Mouse (Mus musculus): ENCODE results near the gene Afdn. TPM values are rescaled to one million over a fixed set of nuclear protein-coding genes. Genes with fewer than 3 reads are reported as not detected.
A peak's percentile ranks its signal among the peaks of the same experiment; 100 is the strongest.
"Not testable (repeated sequence)": the region's sequence is repeated elsewhere in the genome, so short reads cannot be mapped to it uniquely, and the experiment has no call there.

Afdn gene
- total RNA-seq, 2 experiments from 2014 or later, result 67.3 to 109 TPM

DNA sequence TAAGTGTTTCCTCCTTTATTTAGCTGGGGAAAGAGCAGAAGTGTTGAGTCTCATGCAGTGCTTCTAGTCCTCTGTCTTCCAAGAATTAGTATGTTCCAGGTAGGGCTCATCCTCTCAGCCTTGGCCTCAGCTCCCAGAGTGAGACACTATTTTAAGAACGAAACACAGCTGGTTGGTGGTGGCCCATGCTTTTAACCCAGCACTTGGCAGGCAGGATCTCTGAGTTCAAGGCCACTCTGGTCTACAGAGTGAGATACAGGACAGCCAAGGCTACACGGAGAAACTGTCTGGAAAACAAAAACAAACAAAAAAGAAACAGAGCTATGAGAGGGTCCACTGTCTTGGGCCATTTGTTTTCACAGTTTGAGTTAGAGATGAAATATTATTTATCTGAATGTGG, 17.3 kb downstream of the Afdn start:
- peak; percentile 31 to 37 for DNase-seq

DNA sequence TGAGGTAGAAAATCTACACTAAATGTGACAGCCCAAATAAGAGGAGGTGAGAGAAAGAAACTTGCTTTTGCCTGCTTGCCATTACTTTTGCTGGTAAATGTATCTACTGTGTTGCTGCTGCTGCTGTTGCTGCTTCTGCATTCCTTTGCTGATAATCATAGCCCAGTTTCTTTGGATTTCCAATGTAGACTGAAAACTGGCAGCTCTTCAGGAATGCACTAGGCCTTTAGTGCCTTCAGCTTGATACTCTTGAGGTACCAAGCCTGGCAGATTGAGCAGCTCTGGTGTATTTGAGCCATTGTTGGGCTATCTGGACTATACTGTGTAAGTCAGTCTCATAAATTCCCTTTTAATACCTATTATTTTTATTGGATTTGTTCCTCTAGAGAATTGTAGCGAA, 18.5 kb downstream of the Afdn start:
- DNase-seq, result no peak

DNA sequence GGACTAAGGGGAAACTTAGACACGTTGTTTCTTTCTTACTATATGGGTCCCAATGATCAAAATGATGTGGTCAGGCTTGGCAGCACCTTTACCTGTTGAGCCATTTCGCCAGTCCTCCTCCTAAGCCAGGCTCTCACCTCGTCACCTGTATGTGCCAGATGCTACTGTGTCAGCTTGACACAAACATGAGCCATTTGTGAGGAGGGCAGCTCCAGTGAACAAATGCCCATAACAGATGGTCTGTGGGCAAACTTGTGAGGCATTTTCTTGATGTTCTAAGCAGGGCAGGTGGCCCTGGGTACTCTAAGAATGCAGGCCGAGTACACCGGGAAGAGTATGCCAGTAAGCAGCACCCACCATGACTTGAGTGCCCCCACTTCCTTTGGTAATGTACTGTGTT, 21.6 kb downstream of the Afdn start:
- DNase-seq, result no peak

DNA sequence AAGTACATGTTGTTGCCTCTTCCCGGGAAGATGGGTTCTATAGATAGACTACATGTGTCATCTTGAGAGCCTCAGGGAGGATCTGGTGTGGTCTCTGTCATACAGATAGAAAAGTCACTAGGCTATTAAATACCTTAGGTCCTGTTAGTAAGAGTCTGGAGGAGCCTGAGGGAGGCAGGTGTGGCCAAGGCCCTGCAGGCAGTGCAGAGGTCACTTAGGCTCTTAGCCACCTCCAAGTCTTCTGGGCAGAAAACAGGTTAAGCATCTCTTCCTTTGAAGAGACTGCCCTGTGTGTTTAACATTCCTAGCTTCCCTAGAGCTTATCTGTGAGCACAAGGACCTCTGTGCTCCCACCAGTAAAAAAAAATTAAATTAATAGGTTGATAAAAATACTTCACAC, 23.1 kb downstream of the Afdn start:
- DNase-seq, result no peak

DNA sequence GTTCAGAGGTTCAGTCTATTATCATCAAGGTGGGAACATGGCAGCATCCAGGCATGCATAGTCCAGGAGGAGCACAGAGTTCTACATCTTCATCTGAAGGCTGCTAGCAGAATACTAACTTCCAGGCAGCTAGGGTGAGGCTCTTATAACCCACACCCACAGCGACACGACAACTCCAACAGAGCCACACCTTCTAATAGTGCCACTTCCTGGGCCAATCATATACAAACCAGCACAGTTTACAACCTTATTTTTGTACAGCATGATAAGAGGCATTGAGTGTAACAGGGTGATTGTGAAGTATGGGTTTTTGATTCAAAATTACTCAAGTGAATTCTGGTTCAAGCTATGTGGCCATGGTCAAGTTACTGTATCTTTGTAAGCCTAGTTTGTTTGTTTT, 29.7 kb downstream of the Afdn start:
- DNase-seq, result not testable (repeated sequence)

DNA sequence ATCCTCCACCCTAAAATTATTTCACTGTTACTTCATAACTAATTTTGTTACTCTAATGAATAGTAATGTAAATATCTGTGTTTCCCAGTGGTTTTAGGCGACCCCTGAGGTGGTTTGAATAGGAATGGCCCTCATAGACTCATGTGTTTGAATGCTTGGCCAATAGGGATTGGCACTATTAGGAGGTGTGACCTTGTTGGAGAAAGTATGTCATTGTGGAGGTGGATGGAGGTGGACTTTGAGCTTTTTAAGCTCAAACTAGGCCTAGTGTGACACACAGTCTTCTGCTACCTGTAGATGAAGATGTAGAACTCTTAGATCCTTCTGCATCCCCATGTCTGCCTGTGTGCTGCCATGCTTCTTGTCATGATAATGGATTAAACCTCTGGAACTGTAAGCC, 37.4 kb downstream of the Afdn start:
- DNase-seq, result no peak

DNA sequence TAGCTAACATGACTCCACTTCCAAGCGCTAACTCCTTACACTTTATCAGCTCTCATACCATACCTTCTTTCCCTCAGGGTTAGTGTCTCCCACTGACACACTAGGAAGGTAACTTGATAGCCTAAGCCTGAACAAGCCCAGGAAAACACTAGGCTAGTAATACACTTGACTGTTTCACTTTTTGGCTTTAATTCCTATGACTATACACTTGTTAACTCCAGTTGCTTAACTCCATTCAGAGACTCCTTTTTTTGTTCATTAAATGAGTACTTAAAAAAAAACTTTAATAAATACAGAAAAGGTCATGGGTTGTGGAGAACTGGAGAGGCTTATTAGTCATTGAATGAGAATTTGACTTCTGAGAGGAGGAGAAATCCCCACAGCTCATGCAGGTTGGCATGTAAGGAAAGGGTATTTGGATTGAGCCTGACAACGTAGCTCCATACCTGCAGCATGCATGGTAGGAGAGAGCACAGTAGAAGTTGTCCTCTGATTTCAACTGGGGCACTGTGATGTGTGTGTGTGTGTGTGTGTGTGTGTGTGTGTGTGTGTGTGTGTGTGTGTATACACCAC, 42.6 kb downstream of the Afdn start:
- DNase-seq, result no peak

DNA sequence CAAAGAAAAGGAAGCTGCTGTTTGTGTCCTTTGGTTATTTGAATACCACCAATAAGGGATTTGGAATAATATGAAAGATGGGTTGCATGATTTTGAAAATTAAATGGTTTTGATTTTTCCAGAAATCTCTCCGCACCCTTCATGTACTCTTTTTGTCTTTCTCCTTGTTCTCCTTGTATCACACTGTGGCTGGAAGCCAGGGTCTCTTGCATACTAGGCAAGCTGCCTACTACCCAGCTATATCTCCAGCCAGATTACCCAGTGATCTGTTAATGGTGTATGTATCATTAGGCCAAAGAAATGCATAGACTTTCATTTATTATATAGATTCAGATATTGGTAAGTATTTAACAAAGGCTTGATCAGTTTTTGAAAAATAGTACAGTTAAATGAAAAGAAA, 45.7 kb downstream of the Afdn start:
- DNase-seq, result no peak

DNA sequence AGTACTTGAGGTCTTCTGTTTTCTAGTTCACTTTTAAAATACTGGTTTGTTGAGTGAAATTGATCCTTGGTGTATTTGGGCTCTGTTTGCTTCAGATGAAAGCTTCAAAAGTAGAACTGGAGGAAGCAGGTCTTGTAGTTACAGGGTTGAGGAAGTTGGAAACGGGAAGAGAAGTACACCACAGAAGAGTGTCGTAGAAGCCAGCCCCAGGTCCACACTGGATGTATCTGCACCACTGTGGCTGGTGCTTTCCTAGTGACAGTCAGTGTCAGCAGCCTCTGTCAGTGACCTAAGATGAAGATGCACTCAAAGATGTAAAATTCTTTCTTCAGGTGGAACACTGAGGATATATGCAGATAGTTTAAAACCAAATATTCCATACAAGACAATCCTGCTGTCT, 57.5 kb downstream of the Afdn start:
- no peak for DNase-seq

DNA sequence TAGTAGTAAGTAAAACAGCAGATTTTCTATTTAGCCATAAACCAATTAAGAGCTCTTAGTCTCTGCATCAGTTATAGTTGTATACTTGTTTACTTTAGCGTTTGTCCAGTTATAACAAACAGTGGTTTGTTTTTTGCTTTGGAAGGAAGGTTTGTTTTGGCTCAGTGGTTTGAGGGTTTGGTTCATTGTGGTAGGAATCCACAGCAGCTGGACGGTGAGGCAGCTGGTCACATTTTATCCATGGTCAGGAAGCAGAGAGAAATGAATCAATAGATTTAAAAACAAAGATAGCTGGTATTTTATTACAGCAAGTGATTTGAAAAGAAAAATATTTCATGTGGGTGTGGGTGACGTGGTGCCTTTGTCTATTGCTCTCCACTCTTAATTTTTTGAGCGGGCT, 59.0 kb downstream of the Afdn start:
- DNase-seq, result no peak

DNA sequence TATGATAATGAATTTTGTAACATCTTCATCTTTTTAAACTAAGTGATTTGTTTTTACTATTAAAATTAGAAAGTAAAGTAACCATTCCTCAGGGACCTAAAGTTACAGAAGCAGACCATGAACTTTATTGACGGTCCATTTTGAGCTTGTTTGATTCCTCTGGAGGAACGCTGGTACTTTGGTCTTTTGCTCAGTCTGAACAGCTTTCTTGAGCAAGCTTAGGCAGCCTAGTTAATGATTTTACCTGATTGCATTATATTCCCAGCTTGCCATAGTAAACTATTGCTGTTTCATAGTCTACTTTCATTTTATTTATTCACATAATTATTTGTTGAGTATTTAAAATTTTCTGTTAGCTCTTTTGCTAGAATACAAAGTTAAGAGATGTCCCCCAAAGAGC, 60.3 kb downstream of the Afdn start:
- DNase-seq, result no peak

DNA sequence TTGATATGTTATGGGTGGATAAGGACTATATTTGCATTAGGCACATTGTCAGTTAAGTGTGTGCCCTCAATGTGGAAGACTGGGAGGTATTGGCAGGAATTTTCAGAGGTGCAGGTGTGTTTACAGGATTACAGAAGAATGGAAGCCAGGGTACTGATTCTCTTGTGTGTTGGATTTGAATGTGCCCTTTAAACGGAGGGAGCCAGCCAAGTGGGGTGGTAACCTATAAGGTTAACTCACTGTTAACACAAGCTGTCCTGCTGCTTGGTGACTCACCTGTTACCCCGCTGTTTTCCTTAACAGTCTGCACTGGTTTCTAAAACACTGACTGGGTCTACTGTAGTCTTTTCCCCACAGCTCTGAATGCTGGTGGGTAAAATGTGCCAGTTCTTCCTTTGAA, 65.1 kb downstream of the Afdn start:
- no peak for DNase-seq

DNA sequence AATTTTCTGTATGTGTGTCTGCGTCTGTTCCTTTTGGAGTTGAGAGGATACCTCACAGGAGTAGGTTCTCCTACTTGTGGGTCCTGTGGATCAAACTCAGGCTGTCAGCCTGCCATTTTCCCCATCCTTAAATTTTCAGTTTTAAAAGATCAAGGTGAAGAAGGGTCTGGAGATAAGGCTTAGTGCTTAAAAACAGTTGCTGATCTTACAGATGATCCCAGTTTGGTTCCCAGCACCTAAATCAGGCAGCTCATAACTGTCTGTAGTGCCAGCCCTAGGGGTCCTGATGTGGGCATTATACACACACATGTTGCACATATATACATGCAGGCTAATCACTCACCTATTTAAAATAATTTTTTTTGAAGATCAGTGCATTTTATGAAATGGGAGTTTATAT, 69.9 kb downstream of the Afdn start:
- no peak for DNase-seq

DNA sequence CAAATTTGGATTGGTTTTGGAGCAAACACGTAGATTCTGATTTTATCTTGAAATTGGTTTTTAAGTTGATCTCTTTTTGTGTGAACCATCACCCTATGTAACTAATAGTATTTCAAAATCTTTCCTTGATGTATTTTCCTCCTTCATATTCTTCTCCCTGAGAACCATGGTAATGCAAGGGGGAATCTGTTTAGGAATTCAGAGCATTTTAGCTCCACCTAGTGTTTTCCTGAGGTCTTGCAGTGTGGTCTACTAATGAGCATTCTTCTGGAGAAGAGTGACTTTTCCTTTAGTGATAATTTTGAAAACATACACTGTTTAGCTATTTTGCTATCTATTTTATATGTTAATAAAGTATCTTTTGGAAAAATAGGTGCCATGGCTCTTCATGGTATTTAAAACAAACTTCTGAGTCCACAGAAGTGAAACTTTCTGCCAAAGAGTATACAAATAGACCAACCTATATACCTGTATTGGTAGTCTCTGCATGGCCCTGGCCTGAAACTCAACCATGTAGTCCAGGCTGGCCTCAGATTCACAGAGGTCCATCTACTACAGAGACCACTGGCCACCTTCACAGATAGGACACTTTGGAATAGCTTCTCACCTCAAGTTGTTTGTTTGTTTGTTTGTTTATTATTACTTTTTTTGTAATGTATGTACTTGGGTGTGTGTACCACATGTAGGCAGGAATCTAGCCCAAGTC, 70.5 kb downstream of the Afdn start:
- DNase-seq, result peak in 1 of 2 experiments; percentile 55

DNA sequence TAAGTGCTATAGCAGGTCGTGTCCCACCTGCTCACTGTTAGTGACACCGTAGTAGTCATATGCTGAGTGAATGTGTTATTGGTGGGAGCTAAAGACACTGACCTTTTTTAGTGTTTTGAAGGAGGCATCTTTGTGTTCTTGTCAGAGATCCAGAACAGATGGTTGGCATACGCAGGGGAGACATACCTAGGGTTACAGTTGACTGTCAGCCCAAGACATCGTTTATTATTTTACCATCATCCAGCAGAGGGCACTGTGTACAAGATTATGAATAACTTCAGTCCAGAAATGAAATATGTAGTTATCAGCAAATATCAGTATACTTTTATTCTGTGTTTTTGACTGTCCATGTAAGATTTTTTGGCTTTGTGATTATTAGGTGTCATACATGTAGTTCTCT, 75.5 kb downstream of the Afdn start:
- DNase-seq, result peak in 1 of 2 experiments; percentile 26

DNA sequence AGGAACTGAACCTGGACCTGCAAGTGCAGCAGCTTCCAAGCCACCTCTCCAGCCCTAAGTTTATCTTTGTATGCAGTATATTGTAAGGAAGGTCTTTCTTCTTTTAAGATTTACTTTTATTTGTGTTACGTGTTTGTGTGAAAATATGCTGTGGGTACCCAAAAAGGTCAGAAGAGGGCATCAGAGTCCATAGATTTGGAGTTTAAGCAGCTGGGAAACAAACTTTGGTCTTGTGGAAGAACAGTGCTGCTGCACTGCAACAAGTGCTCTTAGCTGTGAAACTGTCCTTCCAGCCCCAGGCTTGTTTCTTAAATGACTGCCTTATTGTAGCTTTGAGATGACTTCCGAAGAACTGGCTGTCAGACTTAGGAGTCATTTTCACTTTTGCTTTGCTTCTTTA, 89.8 kb downstream of the Afdn start:
- DNase-seq, result peak in 1 of 2 experiments; percentile 21

DNA sequence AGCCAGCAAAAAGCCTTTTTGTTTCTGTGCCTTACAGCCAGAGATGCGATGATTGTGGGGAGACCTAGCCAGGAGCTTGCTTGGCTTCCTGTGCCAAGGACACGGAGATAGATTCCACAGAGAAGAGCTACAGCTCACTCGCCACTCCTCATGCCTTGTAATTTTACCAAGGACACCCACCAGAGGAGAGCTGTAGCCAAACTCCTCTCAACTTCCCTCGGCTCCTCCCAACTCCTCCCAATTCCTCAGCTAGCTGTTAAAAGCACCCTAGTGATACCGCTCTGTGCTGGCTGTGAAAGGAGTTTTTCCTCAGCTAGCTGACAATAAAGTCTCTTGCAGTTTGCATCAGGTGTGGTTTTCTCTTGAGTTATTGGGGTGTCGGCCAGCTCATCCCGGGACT, 93.5 kb downstream of the Afdn start:
- not testable (repeated sequence) for DNase-seq

DNA sequence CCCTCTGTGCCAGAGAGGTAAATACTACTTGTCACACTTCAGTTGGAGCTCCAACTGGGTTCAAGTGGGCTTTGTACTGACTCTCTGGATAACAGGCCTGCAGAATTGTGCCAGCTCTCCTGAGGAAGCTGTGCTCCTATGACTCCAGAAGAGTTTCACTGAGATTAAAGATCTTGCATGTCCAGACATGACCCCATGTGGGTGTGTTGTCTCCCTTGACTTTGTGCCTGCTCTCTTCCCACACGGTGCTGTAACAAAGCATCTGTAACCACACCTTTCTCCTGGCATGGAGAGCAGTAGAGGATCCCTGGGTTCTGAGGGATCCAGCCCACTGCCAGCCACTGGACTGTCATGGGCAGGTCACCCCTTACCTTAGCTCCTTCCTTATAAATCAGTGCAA, 95.1 kb downstream of the Afdn start:
- no peak for DNase-seq

DNA sequence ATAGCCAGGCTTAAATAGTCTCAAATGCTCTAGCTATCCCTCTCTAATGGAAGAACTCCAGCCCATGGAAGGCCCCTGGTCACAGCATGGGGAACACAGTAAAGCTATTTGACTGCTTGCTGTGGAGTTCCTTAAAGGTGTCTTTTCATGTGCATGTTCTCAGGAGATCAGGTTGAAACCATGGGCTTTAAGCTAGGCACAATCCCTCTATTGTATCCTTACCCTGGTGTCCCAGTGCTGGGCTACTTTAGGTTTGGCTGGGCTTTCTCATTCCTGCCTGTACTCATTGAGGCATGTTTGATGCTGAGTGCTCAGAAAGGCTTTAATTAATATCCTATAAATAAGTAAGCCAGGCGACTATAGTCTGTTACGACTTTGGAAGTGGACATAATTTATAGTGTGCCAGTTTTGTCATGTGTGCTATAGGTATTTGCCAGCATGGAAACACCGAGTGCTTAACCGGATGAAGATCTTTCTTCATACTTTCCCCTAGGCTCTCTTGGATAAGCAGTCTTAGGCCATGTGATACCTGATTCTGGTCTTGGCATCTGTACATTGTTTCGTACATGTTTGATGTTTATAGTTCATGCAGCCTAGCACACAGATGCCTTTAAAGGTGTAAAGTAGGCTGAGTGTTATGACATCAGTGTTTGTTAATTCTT, 96.2 kb downstream of the Afdn start:
- DNase-seq, result no peak

DNA sequence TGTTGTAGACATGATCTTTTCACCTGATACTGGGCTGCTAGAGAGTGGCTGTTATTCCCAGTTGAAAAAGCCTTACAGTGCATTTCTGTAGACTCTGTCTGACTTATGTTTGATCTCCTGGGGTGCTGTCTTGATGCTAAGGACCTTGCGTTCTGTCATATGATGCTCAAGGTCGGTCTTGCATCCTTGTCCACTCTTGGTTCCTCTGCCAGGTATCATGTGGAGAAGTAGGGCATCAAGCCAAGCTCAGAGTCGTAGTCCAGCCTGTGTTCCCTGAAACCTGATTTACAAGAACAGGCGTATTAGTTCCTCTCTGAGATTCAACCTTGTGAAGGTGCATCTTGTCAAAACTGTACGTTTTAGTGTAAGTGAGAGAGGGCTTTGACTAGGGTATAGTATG, 105.0 kb downstream of the Afdn start:
- DNase-seq, result no peak

DNA sequence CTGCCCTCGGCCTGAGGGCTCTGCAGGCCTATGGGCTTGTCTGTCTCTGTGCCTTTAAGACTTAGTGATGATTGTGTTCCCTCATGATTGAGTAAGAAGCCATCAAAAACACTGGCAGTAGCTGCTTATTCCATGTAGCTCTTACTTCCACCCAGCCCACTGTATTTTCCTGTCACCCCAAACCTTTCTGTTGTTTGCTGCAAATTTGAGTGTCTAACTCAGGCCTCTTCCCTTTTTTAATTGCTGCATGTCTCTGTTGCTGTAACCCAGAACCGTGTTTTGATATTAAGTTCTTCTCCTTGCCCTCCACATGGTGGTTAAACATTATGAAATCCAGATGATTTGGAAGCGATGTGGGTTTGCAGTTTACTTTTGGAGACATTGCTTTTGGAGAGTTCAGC, 106.6 kb downstream of the Afdn start:
- no peak for DNase-seq

DNA sequence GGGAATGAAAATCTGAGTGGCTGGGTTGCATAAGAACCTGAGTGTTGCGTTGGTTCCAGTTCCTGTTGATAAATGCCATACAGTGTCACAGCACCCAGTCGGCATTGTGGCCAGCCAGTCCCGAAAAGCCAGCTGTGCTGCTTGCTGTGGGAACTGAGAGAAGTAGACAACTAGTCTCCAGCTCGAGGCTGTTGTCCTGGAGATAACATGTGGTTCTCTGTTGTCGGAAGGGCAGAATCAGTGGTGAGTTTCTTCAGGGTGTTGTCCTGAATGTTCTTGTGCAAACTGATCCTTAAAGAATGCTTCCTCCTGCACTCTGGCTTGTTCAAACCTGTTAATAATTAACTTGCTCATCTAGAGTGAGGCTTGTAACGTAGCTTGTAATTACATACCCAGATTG, 107.1 kb downstream of the Afdn start:
- peak; percentile 13 to 20 for DNase-seq

DNA sequence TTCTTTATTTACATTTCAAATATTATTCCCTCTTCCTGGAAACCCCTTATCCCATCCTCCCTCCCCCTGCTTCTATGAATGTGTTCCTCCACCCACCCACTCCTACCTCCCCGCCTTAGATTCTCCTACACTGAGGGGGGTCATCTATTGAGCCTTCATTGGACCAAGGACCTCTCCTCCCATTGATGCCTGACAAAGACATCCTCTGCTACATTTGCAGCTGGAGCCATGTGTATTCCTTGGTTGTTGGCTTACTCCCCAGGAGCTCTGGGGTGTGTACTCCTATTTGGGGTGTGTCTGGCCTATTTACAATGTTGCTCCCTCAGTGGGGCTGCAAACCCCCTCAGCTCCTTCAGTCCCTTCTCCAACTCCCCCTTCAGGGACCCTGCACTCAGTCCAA, 109.9 kb downstream of the Afdn start:
- DNase-seq, result no peak

DNA sequence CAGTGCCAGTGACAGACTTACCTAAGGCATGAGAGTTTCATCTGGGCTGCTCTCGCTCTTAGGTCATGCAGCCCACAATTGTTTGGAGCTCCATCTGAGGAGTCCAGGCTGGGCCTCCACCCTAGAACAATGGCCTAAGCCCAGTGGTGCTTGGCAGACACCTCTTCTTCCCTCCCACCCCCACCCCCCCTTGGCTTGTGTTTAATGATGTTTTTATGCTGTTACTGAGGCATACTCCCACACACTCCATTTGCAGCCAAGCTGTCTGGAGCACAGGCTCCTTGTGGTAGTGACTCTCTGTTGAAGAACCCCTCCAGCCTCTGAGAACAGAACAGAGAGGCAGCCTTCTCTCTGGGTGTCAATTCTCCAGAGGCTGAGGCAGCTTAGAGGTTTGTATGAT, 113.9 kb downstream of the Afdn start:
- no peak for DNase-seq

Measured in adrenal gland, postnatal 36 days (tissue).